8 mouse cellular contexts compared by ENCODE assay signal in genomic region chr11:91289194-91290123, GRCm38 (mm10).
DNase-seq lines count a peak whose midpoint lies in the region; ATAC-seq and TF ChIP-seq lines count a peak whose summit lies in the region.
"Had no signal": no experiment of that assay in that cellular context is flagged by ENCODE, and none has a peak within 500 bp of the region (broad histone marks: within the 10 kb centered on the region; RNA-seq: fewer than 3 reads in every experiment).

No protein-coding gene starts in this region.

- no peaks in the 10 kb centered on the region for H3K27me3 ChIP-seq in lung, postnatal 0 days (replicated peaks; ENCODE audit: insufficient read depth, low read length)
- H3K27me3 ChIP-seq: limb, embryonic 15.5 days had no signal

- DNase-seq in lung, postnatal 0 days (ENCODE audit: low spot score): peak; percentile 12
- no peak for DNase-seq in lung, postnatal 14 days
- peak; percentile 4 to 28 for DNase-seq in frontal cortex, postnatal 10 days (ENCODE audit: low spot score in 2 of 2)
- DNase-seq in left cerebral cortex, adult 8-10 months (ENCODE audit: low spot score in 2 of 2): peak; percentile 8 to 25
- DNase-seq in yolk sac, embryonic 10.5 days (ENCODE audit: low spot score): no peak
- no peak for DNase-seq in liver

- peak; percentile 60 for TF ChIP-seq CTCF in lung, postnatal 0 days (IDR thresholded peaks at IDR 0.05)
- peak; percentile 69 for TF ChIP-seq CTCF in cortical plate, adult 2 months (IDR thresholded peaks at IDR 0.05; ENCODE audit: extremely low read depth, insufficient read depth, low read length)

- 46% methylated on average over 10 of the region's 10 CpGs for WGBS in lung, postnatal 0 days

- H3K9me3 ChIP-seq in lung, postnatal 0 days (ENCODE audit: low read length): no peaks in the 10 kb centered on the region
- H3K9me3 ChIP-seq: limb, embryonic 15.5 days had no signal

- no peak overlapping the region for H3K4me3 ChIP-seq in lung, postnatal 0 days (ENCODE audit: low read depth, low read length)
- H3K4me3 ChIP-seq in cortical plate, adult 2 months (ENCODE audit: insufficient read depth, low read length): no peak overlapping the region
- H3K4me3 ChIP-seq: limb, embryonic 15.5 days had no signal

- H3K9ac ChIP-seq in lung, postnatal 0 days (replicated peaks; ENCODE audit: low read depth): no peak overlapping the region
- H3K9ac ChIP-seq: limb, embryonic 15.5 days had no signal

- H3K4me1 ChIP-seq in lung, postnatal 0 days (ENCODE audit: insufficient read depth, low read depth, low read length): no peaks in the 10 kb centered on the region
- H3K4me1 ChIP-seq in cortical plate, adult 2 months (ENCODE audit: control insufficient read depth, insufficient read depth, low read length): no peaks in the 10 kb centered on the region
- H3K4me1 ChIP-seq: limb, embryonic 15.5 days had no signal

- no peak overlapping the region for H3K27ac ChIP-seq in lung, postnatal 0 days (ENCODE audit: low read length)
- no peak overlapping the region for H3K27ac ChIP-seq in cortical plate, adult 2 months (ENCODE audit: insufficient read depth, low read length)
- H3K27ac ChIP-seq: limb, embryonic 15.5 days had no signal

- no peak for ATAC-seq in lung, postnatal 0 days

- no peak for TF ChIP-seq POLR2A in cortical plate, adult 2 months (IDR thresholded peaks at IDR 0.05; ENCODE audit: extremely low read depth, insufficient read depth, low read length)

- H3K4me2 ChIP-seq in lung, postnatal 0 days (replicated peaks; ENCODE audit: low read depth, low read length): no peak overlapping the region
- H3K4me2 ChIP-seq: limb, embryonic 15.5 days had no signal

- H3K36me3 ChIP-seq in lung, postnatal 0 days (ENCODE audit: insufficient read depth, low read length): no peaks in the 10 kb centered on the region
- H3K36me3 ChIP-seq: limb, embryonic 15.5 days had no signal

- no peak for TF ChIP-seq EP300 in lung, postnatal 0 days (IDR thresholded peaks at IDR 0.05)

Comparison
In these comparisons a context has a peak if more than half of its experiments do, and no peak if none do; other contexts are left out.
1. DNase-seq: peak in lung, postnatal 0 days (single experiment), frontal cortex, postnatal 10 days (2 of 2) and left cerebral cortex, adult 8-10 months (2 of 2); none in lung, postnatal 14 days (single experiment), yolk sac, embryonic 10.5 days (single experiment) and liver (single experiment).